Mouse (Mus musculus) E14TG2a.4 (cell line): ENCODE data around the gene Plpp6.

Source experiments
- CTCF ChIP-seq: conservative IDR thresholded peaks from 2 replicates; pipeline ENCODE4 v1.5.1; 2014; ENCODE audit warnings: low read length
- NANOG ChIP-seq: IDR thresholded peaks from 2 replicates; pipeline ENCODE4 v1.6.1; 2014; ENCODE audit warnings: borderline replicate concordance, low read length, mixed read lengths

DNA sequence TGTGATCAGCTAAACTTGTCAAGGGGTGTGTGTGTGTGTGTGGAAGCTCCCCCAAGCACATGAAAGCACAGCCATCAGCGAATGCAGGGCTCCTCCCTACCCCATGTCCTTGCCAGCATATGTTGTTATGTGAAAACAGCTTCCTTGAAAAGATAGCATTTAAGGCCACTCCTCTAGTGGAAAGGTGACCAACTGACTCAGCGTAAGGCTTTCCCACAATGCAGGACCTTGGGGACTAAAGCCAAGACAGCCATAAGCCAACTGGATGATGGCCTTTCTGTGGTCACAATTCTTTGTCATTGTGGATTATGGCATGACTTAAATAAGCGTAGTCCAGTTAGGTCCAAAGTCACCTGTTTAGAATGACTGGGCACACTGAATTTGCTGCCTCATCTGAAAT is 28.9 kb upstream of the Plpp6 start:
- TF ChIP-seq CTCF: no peak
- TF ChIP-seq NANOG: no peak
